Mouse (Mus musculus) olfactory bulb, adult 2 months (tissue): ENCODE results near the gene Cd24a.

Source experiments
- CTCF ChIP-seq: fragments of 200-500 bp; IDR thresholded peaks from 2 replicates; pipeline ENCODE4 v1.5.1; 2012; ENCODE audit warnings: low read depth, mild to moderate bottlenecking, low read length, moderate library complexity; ENCODE audit not compliant: insufficient read depth
- POLR2A ChIP-seq: fragments of 200-500 bp; IDR thresholded peaks from 2 replicates; pipeline ENCODE4 v1.6.1; 2012; ENCODE audit warnings: mild to moderate bottlenecking, low read depth, low read length, moderate library complexity; ENCODE audit not compliant: insufficient read depth

DNA sequence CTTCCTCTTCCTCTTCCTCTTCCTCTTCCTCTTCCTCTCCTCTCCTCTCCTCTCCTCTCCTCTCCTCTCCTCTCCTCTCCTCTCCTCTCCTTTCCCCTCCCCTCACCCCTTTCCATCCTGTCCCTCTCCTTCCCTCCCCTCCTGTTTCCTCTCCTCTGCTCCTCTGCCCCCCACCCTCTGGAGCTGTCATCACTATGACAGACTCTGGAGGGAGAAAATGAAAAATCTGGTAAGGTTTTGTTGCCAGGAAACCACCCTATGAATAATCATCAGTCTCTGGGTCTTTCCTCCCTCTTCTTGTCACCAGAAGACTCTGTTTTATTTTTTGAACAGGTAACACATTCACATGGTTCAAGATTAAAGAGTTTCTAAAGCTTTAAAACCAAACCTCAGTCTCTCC, 53.0 kb downstream of the Cd24a start:
- no peak for TF ChIP-seq POLR2A
- TF ChIP-seq CTCF, result no peak
